Mouse (Mus musculus) midbrain, embryonic 13.5 days (tissue): ENCODE measurements around the gene Tmem120b. TPM values are rescaled to one million over a fixed set of nuclear protein-coding genes. Genes with fewer than 3 reads are reported as not detected.

Experiments used
- ATAC-seq: fragments of 200-750 bp; cut with Nextera tagmentation; 2 replicates; pipeline ENCODE4 v1.8.0; 2017; ENCODE audit warnings: mild to moderate bottlenecking, moderate TSS enrichment, moderate library complexity
- H3K27ac ChIP-seq: fragments of 300-500 bp; sonication (generic); 2 replicates; pipeline ENCODE4 v1.5.1; 2015; ENCODE audit warnings: inconsistent platforms, mild to moderate bottlenecking, moderate library complexity
- H3K27me3 ChIP-seq: fragments of 300-500 bp; sonication (generic); 2 replicates; pipeline ENCODE4 v1.6.1; 2015; ENCODE audit warnings: mild to moderate bottlenecking, inconsistent platforms
- H3K36me3 ChIP-seq: fragments of 300-500 bp; sonication (generic); 2 replicates; pipeline ENCODE4 v1.6.1; 2015; ENCODE audit warnings: mild to moderate bottlenecking, inconsistent platforms
- H3K4me1 ChIP-seq: fragments of 300-500 bp; sonication (generic); replicated peaks from 2 replicates; pipeline ENCODE4 v1.6.1; 2015; ENCODE audit warnings: inconsistent platforms
- H3K4me2 ChIP-seq: fragments of 300-500 bp; sonication (generic); replicated peaks from 2 replicates; pipeline ENCODE4 v1.6.1; 2015; ENCODE audit warnings: moderate library complexity, mild to moderate bottlenecking, inconsistent platforms
- H3K4me3 ChIP-seq: fragments of 300-500 bp; sonication (generic); replicated peaks from 2 replicates; pipeline ENCODE4 v1.5.1; 2015; ENCODE audit warnings: mild to moderate bottlenecking, inconsistent platforms
- H3K9ac ChIP-seq: fragments of 300-500 bp; sonication (generic); replicated peaks from 2 replicates; pipeline ENCODE4 v1.6.1; 2015; ENCODE audit warnings: mild to moderate bottlenecking, inconsistent platforms
- H3K9me3 ChIP-seq: fragments of 300-500 bp; sonication (generic); 2 replicates; pipeline ENCODE4 v1.6.1; 2016; ENCODE audit warnings: mild to moderate bottlenecking, inconsistent platforms
- WGBS: fragments of 180-500 bp; shearing (Covaris S2); methylation state at CpG from one replicate; pipeline ENCODE4 v1.1.7; 2015; 5-methylcytosine and 5-hydroxymethylcytosine counted together
- polyA plus RNA-seq: library from polyadenylated mRNA; unstranded; fragments of >200 nt; fragmentation: Nextera tagmentation; extraction: Ambion mirVana; gene quantifications from 2 replicates; pipeline ENCODE4 v1.2.1, GENCODE M21; 2015

Tmem120b gene
- polyA plus RNA-seq, 1 experiment from 2014 or later, result 12.8 TPM

GRCm38 (mm10) chr5:123035089-123035488 is 33.1 kb upstream of the Tmem120b start:
- Histone ChIP-seq H3K4me2 (no peak overlapping the region), H3K9me3 (no peaks in the 10 kb centered on the region), H3K36me3 (peaks cover 13% of the 10 kb centered on the region), H3K27me3 (no peaks in the 10 kb centered on the region; the same call in 1 of the 2 replicates), H3K4me3 (no peak overlapping the region), H3K9ac (no peak overlapping the region), H3K4me1 (peaks cover 7% of the 10 kb centered on the region; the same call in 1 of the 2 replicates), H3K27ac (no peak overlapping the region)
- ATAC-seq, result no peak
- 90% methylated on average over 4 of the region's 4 CpGs for WGBS

- Histone ChIP-seq H3K4me3 (no peak overlapping the region), H3K9ac (no peak overlapping the region), H3K27me3 (no peaks in the 10 kb centered on the region; the same call in 1 of the 2 replicates), H3K27ac (no peak overlapping the region), H3K4me2 (no peak overlapping the region), H3K9me3 (no peaks in the 10 kb centered on the region), H3K4me1 (peaks cover 7% of the 10 kb centered on the region; the same call in 1 of the 2 replicates), H3K36me3 (peaks cover 12% of the 10 kb centered on the region; the same call in 1 of the 2 replicates)
- ATAC-seq, result no peak
- WGBS, result 41% methylated on average over 6 of the region's 6 CpGs
Observed at GRCm38 (mm10) chr5:123035564-123035963, 32.7 kb upstream of the Tmem120b start.

GRCm38 (mm10) chr5:123038115-123038514 is 30.1 kb upstream of the Tmem120b start:
- no peak for ATAC-seq
- no peak overlapping the region for H3K4me3 ChIP-seq
- no peaks in the 10 kb centered on the region for H3K9me3 ChIP-seq
- 88% methylated on average over 5 of the region's 5 CpGs for WGBS
- no peaks in the 10 kb centered on the region for H3K36me3 ChIP-seq
- no peaks in the 10 kb centered on the region; the same call in 1 of the 2 replicates for H3K27me3 ChIP-seq
- no peak overlapping the region for H3K9ac ChIP-seq
- H3K4me1 ChIP-seq, result peaks cover 7% of the 10 kb centered on the region; the same call in 1 of the 2 replicates
- H3K4me2 ChIP-seq, result no peak overlapping the region
- H3K27ac ChIP-seq, result no peak overlapping the region

GRCm38 (mm10) chr5:123039120-123039752 is 29.0 kb upstream of the Tmem120b start:
- peak overlapping the region; percentile 52 for H3K4me2 ChIP-seq
- H3K36me3 ChIP-seq, result no peaks in the 10 kb centered on the region
- H3K27ac ChIP-seq, result no peak overlapping the region
- WGBS, result 3% methylated on average over 25 of the region's 25 CpGs
- H3K27me3 ChIP-seq, result no peaks in the 10 kb centered on the region; the same call in 1 of the 2 replicates
- H3K4me3 ChIP-seq, result peak overlapping the region; percentile 20
- H3K9ac ChIP-seq, result no peak overlapping the region
- H3K4me1 ChIP-seq, result peaks cover 7% of the 10 kb centered on the region; the same call in 1 of the 2 replicates
- no peak for ATAC-seq
- H3K9me3 ChIP-seq, result no peaks in the 10 kb centered on the region

GRCm38 (mm10) chr5:123040796-123041195 is 27.4 kb upstream of the Tmem120b start:
- Histone ChIP-seq H3K27me3 (no peaks in the 10 kb centered on the region; the same call in 1 of the 2 replicates), H3K9ac (no peak overlapping the region), H3K9me3 (no peaks in the 10 kb centered on the region), H3K4me3 (no peak overlapping the region), H3K4me2 (no peak overlapping the region), H3K27ac (no peak overlapping the region), H3K4me1 (peaks cover 7% of the 10 kb centered on the region; the same call in 1 of the 2 replicates), H3K36me3 (no peaks in the 10 kb centered on the region)
- 62% methylated on average over 7 of the region's 7 CpGs for WGBS
- ATAC-seq, result no peak

GRCm38 (mm10) chr5:123043856-123044255 is 24.4 kb upstream of the Tmem120b start:
- peaks cover 9% of the 10 kb centered on the region; the same call in 1 of the 2 replicates for H3K4me1 ChIP-seq
- no peak overlapping the region for H3K9ac ChIP-seq
- H3K27ac ChIP-seq, result no peak overlapping the region
- H3K4me2 ChIP-seq, result no peak overlapping the region
- ATAC-seq, result no peak
- H3K4me3 ChIP-seq, result no peak overlapping the region
- 18% methylated on average over 7 of the region's 7 CpGs for WGBS
- H3K27me3 ChIP-seq, result no peaks in the 10 kb centered on the region; the same call in 1 of the 2 replicates
- no peaks in the 10 kb centered on the region for H3K36me3 ChIP-seq
- H3K9me3 ChIP-seq, result no peaks in the 10 kb centered on the region

- H3K4me3 ChIP-seq, result no peak overlapping the region
- H3K9me3 ChIP-seq, result no peaks in the 10 kb centered on the region
- no peak overlapping the region for H3K27ac ChIP-seq
- H3K36me3 ChIP-seq, result no peaks in the 10 kb centered on the region
- H3K27me3 ChIP-seq, result no peaks in the 10 kb centered on the region
- WGBS, result 38% methylated on average over 9 of the region's 9 CpGs
- peaks cover 9% of the 10 kb centered on the region for H3K4me1 ChIP-seq
- no peak for ATAC-seq
- H3K9ac ChIP-seq, result no peak overlapping the region
- no peak overlapping the region for H3K4me2 ChIP-seq
Observed at GRCm38 (mm10) chr5:123045561-123046295, 22.5 kb upstream of the Tmem120b start.

GRCm38 (mm10) chr5:123046916-123047315 is 21.3 kb upstream of the Tmem120b start, which contains the start of gene Morn3:
TSS of gene Morn3 (minus strand) at chr5:123047016.
- no peaks in the 10 kb centered on the region for H3K36me3 ChIP-seq
- no peaks in the 10 kb centered on the region for H3K9me3 ChIP-seq
- H3K27me3 ChIP-seq, result no peaks in the 10 kb centered on the region
- H3K9ac ChIP-seq, result no peak within 1 kb of the TSS
- H3K4me1 ChIP-seq, result peaks cover 9% of the 10 kb centered on the region
- ATAC-seq, result no peak
- no peak within 1 kb of the TSS for H3K27ac ChIP-seq
- H3K4me3 ChIP-seq, result no peak within 1 kb of the TSS
- no peak within 1 kb of the TSS for H3K4me2 ChIP-seq
- WGBS, result 74% methylated on average over 3 of the region's 3 CpGs

GRCm38 (mm10) chr5:123049271-123049670 is 18.9 kb upstream of the Tmem120b start:
- H3K4me1 ChIP-seq, result peaks cover 9% of the 10 kb centered on the region
- no peak overlapping the region for H3K27ac ChIP-seq
- peak; percentile 45; the same call in 1 of the 2 replicates for ATAC-seq
- peak overlapping the region; percentile 42 for H3K4me2 ChIP-seq
- no peaks in the 10 kb centered on the region for H3K27me3 ChIP-seq
- 3% methylated on average over 12 of the region's 12 CpGs for WGBS
- H3K36me3 ChIP-seq, result no peaks in the 10 kb centered on the region
- peak overlapping the region; percentile 10; the same call in 1 of the 2 replicates for H3K4me3 ChIP-seq
- H3K9ac ChIP-seq, result peak overlapping the region; percentile 46
- no peaks in the 10 kb centered on the region for H3K9me3 ChIP-seq

- no peak overlapping the region for H3K27ac ChIP-seq
- no peaks in the 10 kb centered on the region for H3K27me3 ChIP-seq
- no peaks in the 10 kb centered on the region for H3K9me3 ChIP-seq
- H3K9ac ChIP-seq, result no peak overlapping the region
- H3K36me3 ChIP-seq, result no peaks in the 10 kb centered on the region
- peaks cover 9% of the 10 kb centered on the region for H3K4me1 ChIP-seq
- no peak overlapping the region for H3K4me2 ChIP-seq
- ATAC-seq, result no peak
- H3K4me3 ChIP-seq, result no peak overlapping the region
- 87% methylated on average over 9 of the region's 9 CpGs for WGBS
Observed at GRCm38 (mm10) chr5:123050918-123051317, 17.3 kb upstream of the Tmem120b start.

- Histone ChIP-seq H3K9ac (no peak overlapping the region), H3K4me3 (no peak overlapping the region), H3K27me3 (no peaks in the 10 kb centered on the region), H3K4me2 (no peak overlapping the region), H3K9me3 (no peaks in the 10 kb centered on the region), H3K4me1 (peaks cover 7% of the 10 kb centered on the region), H3K27ac (no peak overlapping the region), H3K36me3 (no peaks in the 10 kb centered on the region)
- WGBS, result 81% methylated on average over 5 of the region's 5 CpGs
- no peak for ATAC-seq
Observed at GRCm38 (mm10) chr5:123051736-123052135, 16.5 kb upstream of the Tmem120b start.
